Mouse (Mus musculus) spleen, adult 12 weeks (tissue): ENCODE results near the gene Cers3.

Experiments used
- DNase-seq: peaks from one replicate; pipeline ENCODE4 v3.0.0; 2022; ENCODE audit warnings: low spot score

Gene Cers3

GRCm38 (mm10) chr7:66779944-66780942, 36.9 kb downstream of the Cers3 start:
- DNase-seq = no peak

DNA sequence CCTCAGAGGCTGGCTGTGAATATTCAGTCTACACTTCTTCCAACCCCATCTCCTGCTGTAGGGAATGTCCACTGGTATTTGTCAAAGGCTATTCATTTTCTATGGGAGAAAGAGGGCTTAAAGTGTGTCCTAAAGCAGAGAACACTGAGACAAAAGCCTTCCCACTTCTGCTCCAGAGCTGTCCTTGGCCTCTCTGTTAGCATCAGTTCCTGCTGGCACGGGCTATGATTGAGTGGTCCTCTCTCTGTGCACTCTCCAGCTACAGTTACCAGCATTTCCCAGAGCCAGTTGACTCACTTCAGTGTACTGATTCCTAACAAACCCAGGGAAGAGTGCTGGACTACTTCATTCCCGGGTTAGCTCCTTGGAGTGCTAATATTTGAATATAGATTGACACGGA, 43.2 kb downstream of the Cers3 start:
- DNase-seq = no peak

DNA sequence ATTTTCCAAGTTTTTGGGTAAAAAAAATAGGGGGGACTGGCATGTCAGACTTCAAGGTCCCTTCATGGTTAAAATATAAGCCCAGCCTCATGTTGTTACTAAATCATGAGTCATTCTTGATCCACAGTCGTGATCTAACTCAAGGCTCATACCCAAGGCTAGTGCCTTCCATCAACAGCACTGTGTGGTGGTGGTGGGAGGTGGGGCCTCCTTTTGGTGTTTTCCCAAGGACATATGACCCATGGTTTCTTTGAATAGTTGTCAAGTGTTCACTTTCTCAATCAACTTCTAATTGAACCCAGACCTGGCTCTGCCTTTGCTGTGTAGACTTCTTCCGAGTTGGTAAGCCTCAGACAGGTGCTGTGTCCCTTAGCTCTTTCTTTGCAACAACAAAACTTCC, 44.5 kb downstream of the Cers3 start:
- DNase-seq = no peak

- DNase-seq = no peak
These were observed 46.8 kb downstream of the Cers3 start for GRCm38 (mm10) chr7:66789860-66790748.

DNA sequence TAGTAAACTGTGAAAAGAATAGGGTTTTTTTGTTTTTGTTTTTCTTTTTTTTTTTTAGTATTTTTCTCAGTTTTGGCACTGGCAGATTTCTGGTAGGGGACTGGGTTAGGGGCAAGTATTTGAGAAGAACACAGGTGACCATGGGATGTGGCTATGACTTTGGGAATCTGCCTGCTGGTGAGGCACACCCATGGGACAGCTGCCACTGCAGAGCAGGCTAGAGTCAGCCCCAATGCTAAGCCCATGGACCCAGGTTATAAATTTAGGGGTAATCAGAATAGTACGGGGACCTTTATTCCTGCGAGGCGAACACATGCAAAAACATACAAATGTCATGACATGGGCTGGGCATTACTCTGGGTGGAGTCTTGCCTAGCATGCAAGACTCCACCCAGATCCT, 47.7 kb downstream of the Cers3 start:
- DNase-seq = no peak

- DNase-seq = no peak
These were observed 53.6 kb downstream of the Cers3 start for GRCm38 (mm10) chr7:66796909-66797308.

DNA sequence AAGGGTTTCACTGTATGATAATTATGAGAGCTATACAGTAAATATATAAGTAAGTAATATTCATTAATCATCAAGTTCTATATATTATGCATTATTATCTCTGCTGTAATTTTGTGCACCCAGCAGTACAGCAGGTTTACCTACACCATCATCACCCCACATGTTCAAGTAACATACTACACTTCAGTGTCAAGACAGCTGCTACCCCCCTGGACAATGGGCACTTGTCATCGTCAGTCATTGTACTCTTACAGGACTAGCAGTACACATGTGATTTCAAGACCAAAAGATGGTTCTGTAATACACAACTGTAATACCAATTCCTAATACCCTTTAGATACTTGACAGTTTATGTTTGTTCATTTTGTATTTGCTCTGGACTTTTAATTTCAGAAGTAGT, 54.0 kb downstream of the Cers3 start:
- DNase-seq = no peak

DNA sequence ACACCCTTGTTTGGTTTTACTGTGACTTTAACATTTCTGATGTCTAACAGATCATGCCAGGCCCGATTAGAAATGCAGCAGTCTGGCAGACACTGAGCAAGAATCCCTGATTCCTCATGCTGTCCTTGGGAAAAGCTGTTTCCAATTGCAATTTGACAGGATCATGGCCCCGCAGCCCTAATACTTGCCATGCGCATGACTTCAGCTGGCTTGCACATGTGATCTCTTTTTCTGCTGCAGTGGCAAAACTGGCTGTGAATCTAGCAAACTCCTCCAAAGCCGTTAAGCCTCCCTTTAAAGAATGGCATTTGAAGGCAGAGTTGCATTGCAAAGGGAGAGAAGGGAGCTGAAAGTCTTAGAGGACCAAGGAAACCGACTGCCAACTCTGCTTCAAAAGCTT, 55.5 kb downstream of the Cers3 start:
- no peak for DNase-seq

GRCm38 (mm10) chr7:66800784-66801183, 57.5 kb downstream of the Cers3 start:
- no peak for DNase-seq

DNA sequence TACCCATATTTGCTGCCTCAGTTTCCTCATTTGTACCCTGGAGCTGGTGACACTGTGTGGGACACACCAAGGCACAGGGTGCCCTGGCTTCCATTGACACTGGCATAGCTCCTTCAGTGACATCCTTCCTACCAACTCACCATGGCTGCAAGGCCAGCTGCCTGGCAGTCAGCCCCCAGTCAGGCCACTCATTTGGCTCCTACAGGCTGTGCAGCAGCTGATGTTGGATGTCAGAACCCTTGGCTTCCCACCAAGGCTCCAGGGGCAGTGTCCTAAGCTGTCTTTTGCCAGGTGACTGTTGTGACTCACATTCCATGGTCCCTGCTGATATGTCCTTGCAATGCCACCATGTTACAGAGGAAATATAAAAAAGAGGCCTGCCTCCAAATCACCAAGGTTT, 58.5 kb downstream of the Cers3 start:
- DNase-seq = no peak

DNA sequence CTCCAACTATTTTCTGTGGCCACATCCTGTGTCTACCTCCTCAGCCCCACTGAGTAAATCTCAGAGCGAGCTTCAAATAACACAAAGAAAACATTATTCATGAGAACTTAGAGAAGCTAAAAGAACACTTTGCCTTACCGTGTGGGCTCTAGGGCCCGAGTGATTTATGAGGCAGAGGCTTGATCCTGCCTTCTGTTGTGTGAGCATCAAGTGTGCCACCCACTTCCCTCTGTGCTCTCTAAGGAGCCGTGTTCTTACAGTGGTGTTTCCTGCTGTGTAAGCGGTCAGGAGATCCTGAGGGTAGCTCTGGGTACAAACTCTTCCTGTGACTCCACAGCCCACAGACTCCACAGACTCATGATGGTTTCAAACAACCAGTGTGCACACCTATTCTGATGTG, 60.5 kb downstream of the Cers3 start:
- DNase-seq = no peak

GRCm38 (mm10) chr7:66806801-66807200, 63.5 kb downstream of the Cers3 start:
- no peak for DNase-seq

DNA sequence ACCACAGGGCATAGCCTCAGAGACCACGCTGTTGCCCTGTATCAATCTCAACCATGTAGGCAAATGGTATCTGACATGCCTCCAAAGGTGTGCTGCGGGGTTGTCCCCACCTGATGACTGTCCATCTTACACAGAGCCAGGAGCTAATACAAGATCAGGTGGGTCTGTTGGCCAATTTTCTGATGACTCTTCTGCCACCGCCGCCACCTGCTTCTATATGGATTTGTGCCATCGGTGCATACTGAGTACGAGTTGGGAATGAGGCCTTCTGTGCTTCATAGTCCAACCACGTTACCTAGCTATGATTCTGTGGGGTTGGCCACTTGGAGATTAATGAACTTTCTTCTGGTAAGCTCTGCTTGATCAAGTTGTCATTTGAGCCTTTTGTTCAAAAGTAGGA, 67.1 kb downstream of the Cers3 start:
- DNase-seq = no peak

GRCm38 (mm10) chr7:66811294-66811693, 68.0 kb downstream of the Cers3 start:
- DNase-seq = no peak

DNA sequence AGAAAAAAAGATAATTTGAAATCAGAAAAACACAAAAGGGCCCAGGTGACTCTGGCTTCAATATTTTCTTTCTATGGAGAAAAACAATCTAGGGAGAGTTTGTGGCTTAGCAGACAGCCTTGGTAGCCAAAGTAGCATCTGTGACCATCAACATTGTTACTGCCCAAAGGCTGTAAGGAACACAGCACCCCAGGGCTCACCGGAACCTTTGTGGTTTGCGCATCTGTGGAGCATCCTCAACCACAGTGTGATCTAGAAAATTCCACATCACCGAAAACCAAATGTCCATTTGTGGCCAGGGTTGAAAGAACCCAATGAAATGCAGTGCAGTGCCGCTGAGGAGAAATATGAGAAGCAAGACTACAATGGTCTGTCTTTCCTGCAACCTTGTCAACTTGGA, 69.0 kb downstream of the Cers3 start:
- DNase-seq = no peak

- no peak for DNase-seq
These were observed 69.4 kb downstream of the Cers3 start for GRCm38 (mm10) chr7:66812737-66813136.

DNA sequence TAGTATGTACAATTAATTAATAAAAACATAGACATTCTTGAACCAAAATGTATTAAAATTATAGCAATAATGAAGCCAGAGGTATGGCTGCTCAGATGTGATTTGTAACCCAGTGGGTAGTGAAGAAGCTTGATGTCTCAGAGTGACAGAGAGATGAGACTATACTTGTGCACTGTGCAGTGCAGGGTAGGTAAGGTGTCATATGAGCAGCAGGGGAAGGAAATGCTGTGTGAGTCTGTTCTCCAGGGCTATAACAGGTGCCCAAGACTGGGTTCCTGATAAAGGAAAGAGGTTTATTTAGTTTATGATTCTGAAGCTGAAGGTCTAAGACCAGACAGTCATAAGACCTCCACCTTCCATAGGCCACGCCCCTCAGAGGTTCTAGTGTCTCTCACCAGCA, 69.9 kb downstream of the Cers3 start:
- DNase-seq = no peak

DNA sequence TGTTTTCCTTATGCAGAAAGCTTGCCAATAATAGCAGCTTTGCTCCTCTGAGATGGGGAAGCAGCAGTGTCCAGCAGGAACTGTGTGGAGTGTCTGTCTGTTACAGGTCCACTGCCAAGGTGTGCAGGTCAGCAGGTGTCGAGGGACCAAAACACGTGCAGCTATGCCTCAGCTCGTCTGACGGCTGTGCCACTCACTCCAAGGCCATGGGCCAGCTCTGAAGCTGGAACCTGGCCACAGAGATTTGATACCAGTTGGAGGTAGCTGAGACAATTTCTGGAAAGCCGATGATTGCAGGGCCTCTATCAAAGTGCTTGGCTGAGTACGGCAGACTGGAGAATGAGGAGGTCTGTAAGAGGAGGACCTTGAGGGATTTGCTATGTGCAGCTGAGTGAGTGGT, 72.2 kb downstream of the Cers3 start:
- DNase-seq = no peak

- DNase-seq = no peak
These were observed 76.7 kb downstream of the Cers3 start for GRCm38 (mm10) chr7:66820034-66820433.

DNA sequence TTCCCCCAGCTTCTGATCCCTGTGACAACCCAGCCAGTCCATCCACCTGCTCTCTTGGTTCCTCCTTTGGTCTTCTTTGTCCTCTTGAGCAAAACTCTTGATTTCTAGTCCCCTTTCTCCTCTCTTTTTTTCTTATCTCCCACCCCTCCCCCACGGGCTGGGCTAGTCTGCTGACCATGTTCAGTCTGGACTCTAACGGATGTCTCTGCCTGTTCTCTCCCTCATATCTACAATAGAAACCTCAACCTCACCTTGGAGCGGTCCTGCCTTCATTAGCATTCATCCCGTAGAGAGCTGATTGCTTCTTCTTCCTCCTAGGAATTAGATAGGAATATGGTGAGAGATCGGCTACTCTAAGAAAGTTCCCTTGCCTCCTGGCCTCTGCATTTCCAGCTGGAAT, 87.5 kb downstream of the Cers3 start:
- DNase-seq = no peak

DNA sequence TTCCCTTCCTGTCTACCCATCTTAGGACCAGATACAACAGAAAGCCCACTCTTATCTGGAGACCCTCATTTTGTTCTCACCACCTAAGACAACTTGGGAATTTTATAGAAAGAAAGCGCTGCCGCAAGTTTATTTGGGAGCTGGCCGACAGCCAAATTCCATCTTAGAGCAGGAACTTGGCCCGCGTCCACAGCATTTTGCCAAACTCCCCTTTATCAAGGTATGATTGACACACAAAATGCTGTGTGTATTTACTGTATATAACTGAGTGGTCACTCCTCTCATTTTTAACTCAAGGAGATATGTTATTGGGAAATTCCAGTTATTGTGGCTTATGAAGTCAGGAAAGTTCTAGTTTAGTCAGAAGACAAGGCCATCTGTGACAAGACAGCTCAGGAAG, 88.0 kb downstream of the Cers3 start:
- DNase-seq = no peak

GRCm38 (mm10) chr7:66839463-66840007, 96.2 kb downstream of the Cers3 start, which contains the start of gene Adamts17:
Gene Adamts17 (plus strand): TSS chr7:66839735.
- peak; percentile 57 for DNase-seq
